Mouse (Mus musculus) ES-E14 (cell line): ENCODE measurements around the gene Tuba4a.

Source experiments
- CHD2 ChIP-seq: IDR thresholded peaks from 2 replicates; pipeline ENCODE4 v1.6.1; 2014; ENCODE audit warnings: mild to moderate bottlenecking, low read depth, low read length, inconsistent platforms
- HCFC1 ChIP-seq: IDR thresholded peaks from 2 replicates; pipeline ENCODE4 v1.6.1; 2012; ENCODE audit warnings: low read length, inconsistent platforms, borderline replicate concordance; ENCODE audit not compliant: insufficient read depth
- MAFK ChIP-seq: IDR thresholded peaks from 2 replicates; pipeline ENCODE4 v1.6.1; 2014; ENCODE audit warnings: mild to moderate bottlenecking, low read depth, low read length, inconsistent platforms; ENCODE audit not compliant: insufficient read depth
- ZC3H11A ChIP-seq: IDR thresholded peaks from 2 replicates; pipeline ENCODE4 v1.6.1; 2012; ENCODE audit warnings: low read depth, mild to moderate bottlenecking, inconsistent platforms, low read length, borderline replicate concordance
- ZNF384 ChIP-seq: IDR thresholded peaks from 2 replicates; pipeline ENCODE4 v1.6.1; 2012; ENCODE audit warnings: low read depth, low read length, inconsistent platforms

GRCm38 (mm10) chr1:75213096-75213495 is 6.6 kb downstream of the Tuba4a start:
- TF ChIP-seq HCFC1 (no peak), CHD2 (no peak), MAFK (no peak), ZNF384 (no peak), ZC3H11A (no peak)
